Mouse (Mus musculus) spleen, adult 18-20 months (tissue): Measurements from ENCODE around the gene Gm428.
"Not testable (repeated sequence)": the region's sequence is repeated elsewhere in the genome, so short reads cannot be mapped to it uniquely, and the experiment has no call there.

Experiments
- DNase-seq, 2 experiments: peaks; one replicate each; pipeline ENCODE4 v3.0.0; 2022; ENCODE audit warnings: mixed read lengths in 2 of 2

Gene Gm428

DNA sequence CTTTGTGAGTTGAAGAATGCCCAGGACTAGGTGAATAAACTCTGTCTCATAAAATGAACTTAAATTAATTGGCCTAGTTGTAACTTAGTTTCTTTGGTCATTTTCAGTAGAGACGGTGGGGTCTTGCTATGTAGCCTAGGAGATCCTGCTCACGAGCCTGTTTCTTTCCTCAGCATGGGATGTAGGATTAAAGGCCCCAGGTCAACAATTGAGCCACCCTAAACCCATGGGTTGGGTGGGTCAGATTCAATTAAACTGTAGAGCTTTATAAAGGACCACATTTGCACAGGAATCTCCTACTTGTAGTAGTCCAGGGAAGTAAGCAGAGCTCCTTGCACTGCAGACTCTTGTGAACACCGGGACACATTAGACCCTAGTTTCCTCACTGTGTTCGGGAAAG, at the start of gene Gm428:
Gm428 (plus strand) TSS at position 301 of the 400 bp plus-strand sequence.
- not testable (repeated sequence) for DNase-seq

DNA sequence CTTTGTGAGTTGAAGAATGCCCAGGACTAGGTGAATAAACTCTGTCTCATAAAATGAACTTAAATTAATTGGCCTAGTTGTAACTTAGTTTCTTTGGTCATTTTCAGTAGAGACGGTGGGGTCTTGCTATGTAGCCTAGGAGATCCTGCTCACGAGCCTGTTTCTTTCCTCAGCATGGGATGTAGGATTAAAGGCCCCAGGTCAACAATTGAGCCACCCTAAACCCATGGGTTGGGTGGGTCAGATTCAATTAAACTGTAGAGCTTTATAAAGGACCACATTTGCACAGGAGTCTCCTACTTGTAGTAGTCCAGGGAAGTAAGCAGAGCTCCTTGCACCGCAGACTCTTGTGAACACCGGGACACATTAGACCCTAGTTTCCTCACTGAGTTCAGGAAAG, 45.5 kb upstream of the Gm428 start, which contains the start of gene Gm11236:
Gm11236 (plus strand) TSS at position 301 of the 400 bp plus-strand sequence.
- DNase-seq, result not testable (repeated sequence)

DNA sequence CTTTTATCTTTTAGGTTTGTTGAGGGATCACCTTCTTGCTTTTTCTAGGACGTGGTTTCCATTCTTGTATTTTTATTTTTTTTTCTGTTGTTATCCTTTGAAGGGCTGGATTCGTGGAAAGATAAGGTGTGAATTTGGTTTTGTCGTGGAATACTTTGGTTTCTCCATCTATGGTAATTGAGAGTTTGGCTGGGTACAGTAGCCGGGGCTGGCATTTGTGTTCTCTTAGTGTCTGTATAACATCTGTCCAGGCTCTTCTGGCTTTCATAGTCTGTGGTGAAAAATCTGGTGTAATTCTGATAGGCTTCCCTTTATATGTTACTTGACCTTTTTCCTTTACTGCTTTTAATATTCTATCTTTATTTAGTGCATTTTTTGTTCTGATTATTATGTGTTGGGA, 21.5 kb upstream of the Gm428 start:
- not testable (repeated sequence) for DNase-seq

DNA sequence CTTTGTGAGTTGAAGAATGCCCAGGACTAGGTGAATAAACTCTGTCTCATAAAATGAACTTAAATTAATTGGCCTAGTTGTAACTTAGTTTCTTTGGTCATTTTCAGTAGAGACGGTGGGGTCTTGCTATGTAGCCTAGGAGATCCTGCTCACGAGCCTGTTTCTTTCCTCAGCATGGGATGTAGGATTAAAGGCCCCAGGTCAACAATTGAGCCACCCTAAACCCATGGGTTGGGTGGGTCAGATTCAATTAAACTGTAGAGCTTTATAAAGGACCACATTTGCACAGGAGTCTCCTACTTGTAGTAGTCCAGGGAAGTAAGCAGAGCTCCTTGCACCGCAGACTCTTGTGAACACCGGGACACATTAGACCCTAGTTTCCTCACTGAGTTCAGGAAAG, 15.3 kb upstream of the Gm428 start, which contains the start of gene Gm11239:
Gm11239 (plus strand) TSS at position 301 of the 400 bp plus-strand sequence.
- DNase-seq, result not testable (repeated sequence)

DNA sequence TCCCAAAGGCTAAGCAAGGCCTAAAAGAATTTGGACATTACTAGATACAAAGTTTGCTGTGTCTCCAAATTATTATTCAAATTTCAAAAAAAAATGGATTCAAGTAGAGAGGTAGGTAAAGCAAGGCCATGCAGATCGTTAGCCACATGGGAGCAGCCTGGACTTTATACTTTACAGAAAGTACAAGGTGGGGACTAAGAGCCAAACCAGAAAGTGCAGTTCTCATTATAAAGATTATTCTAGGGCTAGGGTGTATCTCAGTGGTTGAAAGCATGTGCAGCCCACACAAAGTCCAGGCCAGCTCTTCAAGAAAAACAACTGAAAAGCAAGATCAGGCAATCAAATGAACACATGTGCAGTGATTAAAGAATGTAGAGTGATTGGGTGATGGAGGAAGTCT, 35.4 kb downstream of the Gm428 start:
- no peak for DNase-seq

DNA sequence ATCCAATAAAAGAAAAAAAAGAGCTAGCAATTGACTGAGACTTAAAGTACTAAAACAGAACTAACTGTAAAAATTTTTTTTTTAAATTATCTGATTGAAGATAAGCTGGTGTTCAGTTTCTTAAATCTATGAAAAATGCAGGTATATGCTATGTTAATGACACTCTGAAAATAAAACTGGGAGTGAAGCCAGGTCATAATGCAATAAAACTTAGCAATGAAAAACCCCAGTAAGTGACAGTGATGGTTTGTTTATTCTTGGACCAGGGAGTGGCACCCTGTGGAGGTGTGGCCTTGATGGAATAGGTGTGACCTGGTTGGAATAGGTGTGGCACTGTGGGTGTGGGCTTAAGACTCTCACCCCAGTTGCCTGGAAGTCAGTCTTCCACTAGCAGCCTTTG, 36.5 kb downstream of the Gm428 start:
- DNase-seq, result no peak
